Mouse (Mus musculus) heart, postnatal 14 days (tissue): ENCODE measurements around the gene Olfr847. TPM values are rescaled to one million over a fixed set of nuclear protein-coding genes. Genes with fewer than 3 reads are reported as not detected.

Experiments used
- DNase-seq, 2 experiments: peaks; one replicate each; pipeline ENCODE4 v3.0.0; 2021 to 2022
- intact Hi-C: fragments of 180-260 bp; cut with DNase I; formaldehyde crosslinking; loops from one replicate; pipeline ENCODE4 v1.15.1; 2025
- long read RNA-seq, 2 experiments: library from polyadenylated mRNA; stranded (forward); transcript quantifications; one replicate each; pipeline ENCODE4 v2.0.0; 2021
- total RNA-seq, 2 experiments: library from RNA; stranded (reverse); gene quantifications; 2 replicates each; pipeline ENCODE4 v1.2.3; 2021

Olfr847 gene
- total RNA-seq = not detected
- long read RNA-seq, experiment 1 = 0 reads
- long read RNA-seq, experiment 2 = 0 reads

- intact Hi-C loops = no loop called here
- no peak for DNase-seq
Measured at GRCm38 (mm10) chr9:19378569-19378968, at the start of gene Olfr847. Gene Olfr847, minus strand, starts transcription at chr9:19378669.

- intact Hi-C loops = no loop called here
- DNase-seq = no peak
Measured at GRCm38 (mm10) chr9:19363905-19364304, 14.6 kb downstream of the Olfr847 start, which contains the start of gene Olfr846. Gene Olfr846, minus strand, starts transcription at chr9:19364005.

GRCm38 (mm10) chr9:19336157-19336556 lies 42.3 kb downstream of the Olfr847 start, which contains the start of gene Olfr845:
Gene Olfr845, plus strand, starts transcription at chr9:19336457.
- intact Hi-C loops = no loop called here

More at GRCm38 (mm10) chr9:19336157-19336556, 42.3 kb downstream of the Olfr847 start, which contains the start of gene Olfr845:
- no peak for DNase-seq

Other genes with a start within 250 kb of the Olfr847 start
- not detected for gene Olfr837, start 242.4 kb downstream of the Olfr847 start, total RNA-seq
- not detected for gene Olfr839-ps1, start 201.4 kb downstream of the Olfr847 start, total RNA-seq
- not detected for gene Olfr843, start 126.7 kb downstream of the Olfr847 start, total RNA-seq
- gene Olfr844, start 62.3 kb downstream of the Olfr847 start, total RNA-seq = not detected
- gene Olfr845, start 42.2 kb downstream of the Olfr847 start, total RNA-seq = not detected
- gene Olfr846, start 14.7 kb downstream of the Olfr847 start, total RNA-seq = not detected
- not detected for gene Olfr849, start 61.6 kb upstream of the Olfr847 start, total RNA-seq
- not detected for gene Olfr850, start 99.6 kb upstream of the Olfr847 start, total RNA-seq
- not detected for gene Olfr851, start 114.6 kb upstream of the Olfr847 start, total RNA-seq
- not detected for gene Olfr853, start 162.4 kb upstream of the Olfr847 start, total RNA-seq
- gene Olfr854, start 188.7 kb upstream of the Olfr847 start, total RNA-seq = not detected
- gene Olfr855, start 203.9 kb upstream of the Olfr847 start, total RNA-seq = not detected
- gene Zfp317, start 243.4 kb upstream of the Olfr847 start, total RNA-seq = 10 to 100 TPM; 12.6 to 13.3 TPM